Mouse (Mus musculus): ENCODE measurements around the gene Hist1h4d.

GRCm38 (mm10) chr13:23620733-23621531 lies 39.5 kb downstream of the Hist1h4d start, which contains the start of gene Hist1h2be:
- TF ChIP-seq POLR2A (IDR thresholded peaks at IDR 0.05; ENCODE audit: control insufficient read depth, low read depth, low read length), result no peak
- TF ChIP-seq CTCF (IDR thresholded peaks at IDR 0.05; ENCODE audit: control insufficient read depth, insufficient read depth, insufficient replicate concordance, low read depth, low read length), result no peak

Measured in testis, adult 2 months (tissue).